Mouse (Mus musculus): ENCODE measurements around the gene S100a11. TPM values are rescaled to one million over a fixed set of nuclear protein-coding genes. Genes with fewer than 3 reads are reported as not detected.

S100a11 gene
- 1.7 TPM in 1 of 2 replicates, not detected in the other for total RNA-seq (2014; fragmentation: Nextera tagmentation)
- total RNA-seq (2017): not detected in 2 replicates
- not detected in 2 replicates for polyA plus RNA-seq (2012)

- DNase-seq (ENCODE audit: low spot score) (no peak), ATAC-seq (ENCODE audit: extremely low read depth, insufficient number of reproducible peaks, low FRiP score, poor library complexity, severe bottlenecking) (no peak)
- Histone ChIP-seq H3K36me3 (replicated peaks) (no peaks in the 10 kb centered on the region), H3K4me3 (ENCODE audit: low read depth, low read length) (no peak within 1 kb of the TSS), H3K27me3 (ENCODE audit: insufficient read depth, low read length) (no peaks in the 10 kb centered on the region), H3K4me1 (ENCODE audit: insufficient read depth, low read depth, low read length) (no peaks in the 10 kb centered on the region), H3K9me3 (replicated peaks) (peaks cover 36% of the 10 kb centered on the region)
- TF ChIP-seq TAL1 (conservative IDR thresholded peaks at IDR 0.05; ENCODE audit: low read depth, low read length): no peak
- TF ChIP-seq GATA2 (IDR thresholded peaks at IDR 0.05; ENCODE audit: borderline replicate concordance, low read depth, low read length): no peak
- no peak for TF ChIP-seq CTCF (IDR thresholded peaks at IDR 0.05; ENCODE audit: low read depth, low read length)
- TF ChIP-seq GATA1 (IDR thresholded peaks at IDR 0.05; ENCODE audit: borderline replicate concordance, low read length): no peak
- no peak for TF ChIP-seq POLR2AphosphoS5 (IDR thresholded peaks at IDR 0.05; ENCODE audit: insufficient replicate concordance, low read depth, low read length)
Observed at GRCm38 (mm10) chr3:93520330-93521193, at the start of gene S100a11. Gene S100a11, plus strand, starts transcription at chr3:93520488.

- no peak for TF ChIP-seq TAL1 (conservative IDR thresholded peaks at IDR 0.05; ENCODE audit: low read depth, low read length)
- TF ChIP-seq GATA1 (IDR thresholded peaks at IDR 0.05; ENCODE audit: borderline replicate concordance, low read length): no peak
- no peak for TF ChIP-seq CTCF (IDR thresholded peaks at IDR 0.05; ENCODE audit: low read depth, low read length)
- TF ChIP-seq GATA2 (IDR thresholded peaks at IDR 0.05; ENCODE audit: borderline replicate concordance, low read depth, low read length): no peak
- no peak for TF ChIP-seq POLR2AphosphoS5 (IDR thresholded peaks at IDR 0.05; ENCODE audit: insufficient replicate concordance, low read depth, low read length)
- no peak for ATAC-seq (ENCODE audit: extremely low read depth, insufficient number of reproducible peaks, low FRiP score, poor library complexity, severe bottlenecking)
Observed at GRCm38 (mm10) chr3:93480053-93480452, 40.2 kb upstream of the S100a11 start.

DNA sequence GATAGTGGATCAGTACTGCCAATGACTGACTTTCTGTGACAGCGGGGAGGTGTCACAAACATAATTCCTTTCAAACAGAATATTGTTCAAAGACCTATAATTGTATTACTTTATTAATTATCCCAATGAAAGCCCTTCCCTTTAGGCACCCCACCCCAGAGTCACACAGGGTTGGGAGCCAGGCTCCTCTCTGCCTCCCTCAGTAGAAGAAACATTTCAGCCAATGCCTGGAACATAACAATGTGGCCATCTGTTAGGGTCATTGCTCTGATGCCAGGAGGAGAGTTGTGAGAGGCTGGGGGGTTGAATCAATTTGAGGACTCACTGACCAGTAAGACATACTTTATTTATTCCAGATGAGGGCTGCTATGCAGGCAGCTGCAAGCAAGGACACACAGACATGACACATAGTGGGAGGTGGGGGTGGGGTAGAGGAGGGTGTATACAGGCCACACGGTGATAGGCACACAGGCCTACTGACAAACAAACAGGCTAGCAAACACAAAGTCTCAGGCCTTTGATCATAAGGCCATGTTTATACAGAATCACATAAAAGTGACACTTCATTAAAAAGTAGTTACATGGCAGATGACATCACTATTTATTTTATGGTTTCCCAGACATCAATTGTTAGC is 38.2 kb upstream of the S100a11 start:
- ATAC-seq (ENCODE audit: extremely low read depth, insufficient number of reproducible peaks, low FRiP score, poor library complexity, severe bottlenecking): no peak
- TF ChIP-seq GATA2 (IDR thresholded peaks at IDR 0.05; ENCODE audit: borderline replicate concordance, low read depth, low read length) (no peak), CTCF (IDR thresholded peaks at IDR 0.05; ENCODE audit: low read depth, low read length) (no peak), POLR2AphosphoS5 (IDR thresholded peaks at IDR 0.05; ENCODE audit: insufficient replicate concordance, low read depth, low read length) (no peak), TAL1 (conservative IDR thresholded peaks at IDR 0.05; ENCODE audit: low read depth, low read length) (no peak), GATA1 (IDR thresholded peaks at IDR 0.05; ENCODE audit: borderline replicate concordance, low read length) (no peak)
- DNase-seq (ENCODE audit: low spot score): no peak
- H3K36me3 ChIP-seq (replicated peaks): no peaks in the 10 kb centered on the region
- no peaks in the 10 kb centered on the region for H3K27me3 ChIP-seq (ENCODE audit: insufficient read depth, low read length)
- peaks cover 12% of the 10 kb centered on the region; the same call in 1 of the 2 replicates for H3K9me3 ChIP-seq (replicated peaks)
- H3K4me1 ChIP-seq (ENCODE audit: insufficient read depth, low read depth, low read length): no peaks in the 10 kb centered on the region
- H3K4me3 ChIP-seq (ENCODE audit: low read depth, low read length): no peak overlapping the region

More at GRCm38 (mm10) chr3:93480053-93480452, 40.2 kb upstream of the S100a11 start:
- H3K27me3 ChIP-seq (ENCODE audit: insufficient read depth, low read length): no peaks in the 10 kb centered on the region
- no peaks in the 10 kb centered on the region for H3K36me3 ChIP-seq (replicated peaks)
- DNase-seq (ENCODE audit: low spot score): no peak
- H3K4me1 ChIP-seq (ENCODE audit: insufficient read depth, low read depth, low read length): no peaks in the 10 kb centered on the region
- H3K4me3 ChIP-seq (ENCODE audit: low read depth, low read length): no peak overlapping the region
- H3K9me3 ChIP-seq (replicated peaks): peaks cover 12% of the 10 kb centered on the region; the same call in 1 of the 2 replicates

DNA sequence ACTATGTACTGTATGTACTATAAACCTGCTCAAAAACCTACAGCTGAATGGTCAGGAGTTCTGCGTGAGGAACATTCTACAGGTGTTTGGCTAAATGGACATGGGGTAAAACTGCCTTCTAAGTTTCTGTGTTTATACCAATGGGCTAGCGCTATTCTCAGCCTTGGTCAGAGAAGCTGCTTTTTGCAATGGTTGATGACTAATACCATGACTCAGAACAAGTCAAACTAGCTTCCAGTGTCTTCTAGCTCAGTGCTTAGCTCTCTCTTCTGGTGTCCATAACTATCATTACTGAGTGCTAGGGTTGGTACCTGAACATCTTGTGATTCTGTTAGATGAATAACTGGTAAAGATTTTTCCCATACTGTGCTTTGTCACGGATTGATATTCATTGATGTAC is 34.7 kb upstream of the S100a11 start:
- Histone ChIP-seq H3K4me1 (ENCODE audit: insufficient read depth, low read depth, low read length) (no peaks in the 10 kb centered on the region), H3K27me3 (ENCODE audit: insufficient read depth, low read length) (no peaks in the 10 kb centered on the region), H3K4me3 (ENCODE audit: low read depth, low read length) (no peak overlapping the region), H3K9me3 (replicated peaks) (peaks cover 9% of the 10 kb centered on the region; the same call in 1 of the 2 replicates), H3K36me3 (replicated peaks) (no peaks in the 10 kb centered on the region)
- no peak for ATAC-seq (ENCODE audit: extremely low read depth, insufficient number of reproducible peaks, low FRiP score, poor library complexity, severe bottlenecking)
- TF ChIP-seq GATA2 (IDR thresholded peaks at IDR 0.05; ENCODE audit: borderline replicate concordance, low read depth, low read length): no peak
- no peak for TF ChIP-seq POLR2AphosphoS5 (IDR thresholded peaks at IDR 0.05; ENCODE audit: insufficient replicate concordance, low read depth, low read length)
- no peak for TF ChIP-seq TAL1 (conservative IDR thresholded peaks at IDR 0.05; ENCODE audit: low read depth, low read length)
- TF ChIP-seq GATA1 (IDR thresholded peaks at IDR 0.05; ENCODE audit: borderline replicate concordance, low read length): no peak
- DNase-seq (ENCODE audit: low spot score): no peak

- TF ChIP-seq GATA1 (IDR thresholded peaks at IDR 0.05; ENCODE audit: borderline replicate concordance, low read length) (no peak), CTCF (IDR thresholded peaks at IDR 0.05; ENCODE audit: low read depth, low read length) (no peak), GATA2 (IDR thresholded peaks at IDR 0.05; ENCODE audit: borderline replicate concordance, low read depth, low read length) (no peak), POLR2AphosphoS5 (IDR thresholded peaks at IDR 0.05; ENCODE audit: insufficient replicate concordance, low read depth, low read length) (no peak), TAL1 (conservative IDR thresholded peaks at IDR 0.05; ENCODE audit: low read depth, low read length) (no peak)
- Histone ChIP-seq H3K4me1 (ENCODE audit: insufficient read depth, low read depth, low read length) (no peaks in the 10 kb centered on the region), H3K36me3 (replicated peaks) (no peaks in the 10 kb centered on the region), H3K4me3 (ENCODE audit: low read depth, low read length) (no peak overlapping the region), H3K9me3 (replicated peaks) (peaks cover 4% of the 10 kb centered on the region; the same call in 1 of the 2 replicates), H3K27me3 (ENCODE audit: insufficient read depth, low read length) (no peaks in the 10 kb centered on the region)
- ATAC-seq (ENCODE audit: extremely low read depth, insufficient number of reproducible peaks, low FRiP score, poor library complexity, severe bottlenecking): no peak
- DNase-seq (ENCODE audit: low spot score): no peak
Observed at GRCm38 (mm10) chr3:93488541-93488940, 31.7 kb upstream of the S100a11 start.

- Histone ChIP-seq H3K4me1 (ENCODE audit: insufficient read depth, low read depth, low read length) (no peaks in the 10 kb centered on the region), H3K36me3 (replicated peaks) (no peaks in the 10 kb centered on the region), H3K4me3 (ENCODE audit: low read depth, low read length) (no peak overlapping the region), H3K27me3 (ENCODE audit: insufficient read depth, low read length) (no peaks in the 10 kb centered on the region), H3K9me3 (replicated peaks) (peaks cover 4% of the 10 kb centered on the region; the same call in 1 of the 2 replicates)
- ATAC-seq (ENCODE audit: extremely low read depth, insufficient number of reproducible peaks, low FRiP score, poor library complexity, severe bottlenecking) (no peak), DNase-seq (ENCODE audit: low spot score) (no peak)
- TF ChIP-seq GATA1 (IDR thresholded peaks at IDR 0.05; ENCODE audit: borderline replicate concordance, low read length) (no peak), CTCF (IDR thresholded peaks at IDR 0.05; ENCODE audit: low read depth, low read length) (no peak), GATA2 (IDR thresholded peaks at IDR 0.05; ENCODE audit: borderline replicate concordance, low read depth, low read length) (no peak), POLR2AphosphoS5 (IDR thresholded peaks at IDR 0.05; ENCODE audit: insufficient replicate concordance, low read depth, low read length) (no peak), TAL1 (conservative IDR thresholded peaks at IDR 0.05; ENCODE audit: low read depth, low read length) (no peak)
Observed at GRCm38 (mm10) chr3:93492176-93492575, 28.1 kb upstream of the S100a11 start.

Data from G1E (cell line).